Mouse (Mus musculus) CH12F3 (cell line): Measurements from ENCODE around the gene Efna5.

Source experiments
- in situ Hi-C: fragments of 300-500 bp; cut with MboI; formaldehyde crosslinking; loops from 2 replicates; pipeline ENCODE4 v1.14.3; 2020; ENCODE audit warnings: low sequenced_read_pairs

The Efna5 gene

GRCm38 (mm10) chr17:62664709-62665108 is 216.4 kb downstream of the Efna5 start:
- in situ Hi-C loops, result no loop called here

DNA sequence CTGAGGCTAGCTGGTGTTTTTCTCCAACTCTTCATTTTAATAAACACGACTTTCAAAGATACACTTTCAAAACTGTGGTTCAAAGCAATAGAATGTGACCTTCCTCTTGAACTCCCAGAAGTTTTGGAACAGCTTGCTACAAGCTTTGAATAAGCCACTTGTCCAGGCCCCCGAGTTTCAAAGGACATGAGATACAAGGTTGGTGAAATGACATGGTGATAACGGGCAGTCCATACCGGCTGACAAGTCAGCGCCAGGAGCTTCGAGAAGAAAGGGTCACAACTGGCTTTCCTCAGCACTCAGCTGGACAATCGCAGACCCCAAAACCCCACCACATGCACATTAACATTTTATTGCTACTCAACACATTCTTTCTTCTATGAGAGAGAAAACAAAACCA is 219.3 kb downstream of the Efna5 start:
- in situ Hi-C loops, result no loop called here

DNA sequence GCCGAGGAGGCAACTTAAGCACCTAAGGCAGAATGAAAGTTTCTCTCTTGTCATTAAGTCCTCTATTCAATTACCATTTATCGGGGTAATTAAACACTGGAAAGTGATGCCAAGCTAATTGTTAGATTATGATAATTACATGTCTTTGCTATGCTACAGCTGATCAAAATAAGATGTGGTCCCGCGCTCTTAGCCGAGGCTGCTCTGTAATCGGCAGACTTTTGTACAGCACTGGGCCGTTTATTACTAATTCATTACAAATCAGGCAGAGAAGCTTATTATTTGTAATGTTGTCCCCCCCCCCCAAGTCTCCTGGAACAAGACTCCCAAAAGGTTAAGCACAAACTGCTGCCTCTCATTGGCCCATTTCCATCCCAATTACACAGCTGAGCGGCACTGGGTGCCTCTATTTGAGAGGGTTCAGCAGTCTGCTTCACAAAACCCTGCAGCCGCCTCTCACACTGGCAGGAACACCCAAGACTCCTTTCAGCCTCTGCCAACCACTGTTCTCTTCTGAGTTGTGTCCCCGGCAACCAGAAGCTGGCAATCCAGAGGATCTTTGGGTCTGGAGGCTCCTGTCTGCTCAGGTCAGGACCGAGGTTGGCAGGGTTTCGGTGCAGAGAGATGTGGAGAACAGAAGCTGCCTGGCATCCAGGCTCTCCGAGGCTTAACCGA is 221.5 kb downstream of the Efna5 start:
- in situ Hi-C loops, result no loop called here

DNA sequence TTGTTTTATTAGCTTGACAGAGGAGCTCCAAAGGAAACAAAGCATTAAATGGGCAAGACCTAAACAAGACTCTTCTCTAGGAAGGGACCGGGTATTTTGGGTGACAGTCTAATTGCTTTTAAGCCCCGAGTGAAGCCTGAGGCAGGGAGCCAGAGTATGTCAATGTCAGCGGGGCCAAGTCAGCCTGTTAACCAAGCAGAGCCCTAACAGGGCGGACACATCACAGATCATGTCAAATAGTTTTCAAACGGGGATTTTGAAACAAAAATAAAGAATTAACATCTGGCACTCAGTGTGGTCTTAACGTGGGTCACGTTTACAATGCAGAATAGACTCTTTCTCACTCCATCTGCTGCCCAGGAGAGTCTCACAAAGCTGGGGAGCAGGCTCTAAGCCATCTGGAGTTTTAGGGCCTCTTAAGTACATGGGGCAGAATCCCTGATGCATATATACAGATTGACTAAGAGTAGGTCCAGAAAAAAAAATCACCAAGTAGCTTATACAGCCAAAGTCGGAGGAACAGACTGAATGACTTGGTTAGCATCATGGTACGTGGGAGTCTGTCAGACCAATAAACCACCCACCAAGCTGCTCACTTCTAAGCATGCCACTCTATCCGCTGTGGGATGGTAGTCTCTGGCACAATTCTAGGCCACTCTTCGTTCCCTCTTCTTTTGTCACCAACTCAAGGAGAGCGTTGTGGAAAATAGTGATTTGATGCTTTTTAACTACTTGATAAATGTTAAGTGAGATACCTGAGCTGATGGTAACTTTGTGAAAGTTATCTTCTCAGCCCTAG is 223.1 kb downstream of the Efna5 start:
- in situ Hi-C loops, result no loop called here

GRCm38 (mm10) chr17:62657051-62657450 is 224.1 kb downstream of the Efna5 start:
- in situ Hi-C loops, result no loop called here

DNA sequence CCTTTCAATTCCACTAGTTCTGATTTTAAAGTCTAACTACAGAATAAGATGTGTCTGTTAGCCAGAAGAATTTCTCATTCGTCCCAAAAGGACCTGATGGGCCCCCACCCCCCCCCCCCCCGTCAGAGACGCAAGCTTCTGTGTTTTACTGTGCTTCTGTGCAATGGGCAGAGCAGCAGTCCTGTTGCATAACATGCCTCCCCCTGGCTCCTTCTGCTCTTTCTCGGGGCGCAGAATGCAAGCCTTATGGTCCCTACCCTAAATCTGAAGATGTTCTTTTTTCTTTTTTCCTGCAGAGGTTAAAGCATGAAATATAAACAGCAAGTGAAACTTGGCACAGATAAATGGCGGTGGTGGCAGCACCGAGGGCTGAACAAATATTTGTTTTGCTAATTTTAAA is 224.5 kb downstream of the Efna5 start:
- in situ Hi-C loops, result no loop called here

DNA sequence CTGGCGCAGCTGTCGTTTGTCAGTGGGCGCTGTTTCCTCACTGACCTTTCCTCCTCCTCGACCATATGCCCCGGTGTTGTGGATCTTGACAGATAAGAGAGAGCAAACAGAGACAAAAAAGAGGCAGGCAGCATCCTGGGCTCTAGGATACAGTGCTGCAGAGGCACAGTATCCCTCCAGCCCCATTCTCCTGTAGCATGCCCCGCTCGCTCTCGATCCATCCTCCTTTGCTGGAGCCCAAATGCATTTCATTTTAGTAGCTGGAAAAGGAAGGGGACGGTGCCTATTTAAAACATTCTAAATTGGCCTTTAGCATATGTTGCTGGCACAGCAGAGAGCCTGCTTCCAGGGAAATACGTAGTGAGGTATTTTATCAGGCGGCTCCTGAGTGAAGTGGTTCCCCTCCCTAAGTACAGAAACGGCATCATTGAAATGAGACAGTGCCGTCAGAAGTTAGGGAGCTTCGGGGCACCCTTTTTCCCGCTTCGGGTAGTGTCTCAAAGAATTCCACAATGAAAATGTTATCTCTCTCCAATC is 225.2 kb downstream of the Efna5 start:
- in situ Hi-C loops, result no loop called here

- in situ Hi-C loops, result no loop called here
Observed at GRCm38 (mm10) chr17:62652451-62652850, 228.7 kb downstream of the Efna5 start.

GRCm38 (mm10) chr17:62651696-62652095 is 229.4 kb downstream of the Efna5 start:
- in situ Hi-C loops, result no loop called here

DNA sequence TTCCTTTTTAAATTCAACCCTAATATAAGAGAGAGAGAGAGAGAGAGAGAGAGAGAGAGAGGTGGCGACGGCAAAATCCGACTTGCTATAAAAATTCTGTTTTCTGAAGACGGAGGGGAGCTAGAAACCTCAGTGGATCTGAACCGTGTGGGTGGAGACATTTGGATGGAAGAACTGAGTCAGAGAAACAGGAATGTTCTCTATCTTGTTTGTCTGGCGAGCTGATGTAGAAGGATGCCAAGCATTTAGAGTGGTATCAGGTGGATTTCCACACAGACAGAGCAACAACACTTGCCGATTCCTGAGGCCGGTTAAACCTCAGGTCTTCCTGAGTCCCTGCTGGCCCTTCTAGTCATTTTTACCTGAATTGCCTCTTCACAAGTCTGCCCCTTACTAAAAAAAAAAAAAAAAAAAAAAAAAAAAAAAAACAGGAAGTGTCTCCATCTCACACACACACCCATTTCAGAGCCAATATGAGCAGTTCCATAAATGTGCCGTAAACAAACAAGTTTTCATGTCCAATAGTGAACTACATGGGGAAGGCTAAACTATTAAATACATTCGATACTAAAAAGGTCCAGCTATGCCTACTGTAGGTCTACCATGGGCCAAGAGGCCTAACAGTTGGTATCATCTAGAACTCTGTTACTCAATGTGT is 231.7 kb downstream of the Efna5 start:
- in situ Hi-C loops, result no loop called here

DNA sequence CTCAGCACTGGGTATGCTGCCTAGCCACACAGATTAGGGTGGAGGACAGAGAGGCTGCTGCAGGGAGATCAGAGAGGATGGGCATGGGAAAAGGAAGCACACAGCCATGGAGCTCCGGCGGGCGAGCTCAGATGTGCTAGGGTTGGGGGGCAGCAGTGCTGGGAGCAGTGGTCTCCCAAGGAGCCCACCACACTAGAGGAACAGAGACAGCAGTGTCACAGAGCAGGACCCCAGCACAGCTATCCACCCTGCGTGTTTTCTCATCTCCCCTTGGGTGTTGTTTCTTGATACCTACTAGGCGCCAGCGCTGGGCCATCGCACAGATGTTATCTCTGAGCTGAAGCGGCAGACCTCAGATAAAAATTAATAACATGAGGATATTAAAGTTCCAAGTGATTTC is 234.3 kb downstream of the Efna5 start:
- in situ Hi-C loops, result no loop called here

- in situ Hi-C loops, result no loop called here
Observed at GRCm38 (mm10) chr17:62642447-62643145, 238.5 kb downstream of the Efna5 start.

- in situ Hi-C loops, result no loop called here
Observed at GRCm38 (mm10) chr17:62640654-62641053, 240.5 kb downstream of the Efna5 start.

GRCm38 (mm10) chr17:62636896-62637295 is 244.2 kb downstream of the Efna5 start:
- in situ Hi-C loops, result no loop called here

- in situ Hi-C loops, result no loop called here
Observed at GRCm38 (mm10) chr17:62634937-62635336, 246.2 kb downstream of the Efna5 start.

- in situ Hi-C loops, result no loop called here
Observed at GRCm38 (mm10) chr17:62628474-62628873, 252.6 kb downstream of the Efna5 start.

- in situ Hi-C loops, result no loop called here
Observed at GRCm38 (mm10) chr17:62627508-62627907, 253.6 kb downstream of the Efna5 start.

DNA sequence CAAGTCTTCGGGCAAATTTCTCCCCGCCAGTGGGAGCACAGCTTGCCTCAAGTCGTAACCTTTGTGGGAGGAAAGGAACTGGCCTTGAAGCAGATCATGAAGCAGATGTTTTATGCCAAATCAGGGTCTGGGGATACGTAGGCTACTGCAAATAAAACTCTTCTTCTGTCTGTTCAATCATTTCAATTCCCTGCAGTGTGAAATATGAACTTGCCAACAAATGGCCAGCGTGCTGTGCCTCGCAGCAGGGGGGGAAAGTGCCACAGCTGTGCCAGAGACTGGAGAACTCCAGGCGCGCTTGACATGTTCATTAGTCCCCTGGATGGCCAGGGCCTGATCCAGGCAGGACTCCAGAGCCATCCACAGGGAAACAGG is 255.5 kb downstream of the Efna5 start:
- in situ Hi-C loops, result no loop called here

GRCm38 (mm10) chr17:62624804-62625645 is 256.1 kb downstream of the Efna5 start:
- in situ Hi-C loops, result no loop called here

- in situ Hi-C loops, result no loop called here
Observed at GRCm38 (mm10) chr17:62623224-62623623, 257.9 kb downstream of the Efna5 start.
